8 mouse cellular contexts compared by ENCODE assay signal in the genomic region with DNA sequence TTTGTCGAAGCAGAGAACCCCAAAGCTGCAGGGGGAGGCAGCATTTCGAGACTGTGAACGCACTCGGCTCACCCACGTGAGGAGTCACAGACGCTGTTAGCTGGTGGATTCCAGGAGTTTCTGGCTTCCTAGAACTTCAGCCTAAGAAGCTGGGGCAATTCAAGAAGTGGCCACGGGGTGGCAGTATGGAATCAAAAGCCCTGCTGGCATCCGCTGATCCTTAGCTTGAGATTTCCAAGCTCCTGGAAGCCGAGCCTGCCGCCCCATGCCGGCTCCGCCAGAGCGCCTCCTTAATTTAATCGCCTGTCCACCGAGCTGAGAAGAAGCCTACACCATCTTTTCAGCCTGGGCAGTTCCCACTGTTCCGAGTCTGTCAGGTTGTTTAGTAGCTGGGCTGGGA.
DNase-seq lines count a peak whose midpoint lies in the region; ATAC-seq and TF ChIP-seq lines count a peak whose summit lies in the region.

No protein-coding gene starts in this region.

- TF ChIP-seq POLR2A in spleen, adult 2 months (IDR thresholded peaks at IDR 0.05; ENCODE audit: low read depth, low read length): no peak

- no peak overlapping the region for H3K4me3 ChIP-seq in liver, embryonic 12.5 days
- H3K4me3 ChIP-seq in embryonic facial prominence, embryonic 12.5 days: no peak overlapping the region
- 0 out of 2 replicates have a peak overlapping the region, but pooled peaks have one; percentile 4 for H3K4me3 ChIP-seq in limb, embryonic 10.5 days
- no peak overlapping the region for H3K4me3 ChIP-seq in midbrain, embryonic 16.5 days (ENCODE audit: low read depth, low read length)
- H3K4me3 ChIP-seq in spleen, adult 2 months (ENCODE audit: extremely low read depth, insufficient read depth, insufficient read length): no peak overlapping the region

- TF ChIP-seq CTCF in spleen, adult 2 months (IDR thresholded peaks at IDR 0.05; ENCODE audit: extremely low read depth, insufficient read depth, insufficient read length, insufficient replicate concordance): peak; percentile 47; the same call in 1 of the 2 replicates

- H3K27me3 ChIP-seq in liver, embryonic 12.5 days (replicated peaks): peaks cover 80% of the 10 kb centered on the region
- peaks cover 11% of the 10 kb centered on the region for H3K27me3 ChIP-seq in embryonic facial prominence, embryonic 12.5 days
- H3K27me3 ChIP-seq in limb, embryonic 10.5 days (ENCODE audit: low read depth, poor library complexity, severe bottlenecking): peaks cover 77% of the 10 kb centered on the region
- H3K27me3 ChIP-seq in midbrain, embryonic 16.5 days (ENCODE audit: control insufficient read depth, insufficient read depth, low read depth, low read length): no peaks in the 10 kb centered on the region
- H3K27me3 ChIP-seq in spleen, adult 2 months (ENCODE audit: control insufficient read depth, insufficient read depth, low read length): peaks cover 2% of the 10 kb centered on the region

- no peak overlapping the region for H3K4me2 ChIP-seq in liver, embryonic 12.5 days
- H3K4me2 ChIP-seq in embryonic facial prominence, embryonic 12.5 days (replicated peaks): no peak overlapping the region; the same call in 1 of the 2 replicates
- peak overlapping the region; percentile 35 for H3K4me2 ChIP-seq in midbrain, embryonic 16.5 days (ENCODE audit: low read length)

- ATAC-seq in liver, embryonic 12.5 days: no peak
- no peak for ATAC-seq in embryonic facial prominence, embryonic 12.5 days (ENCODE audit: insufficient number of reproducible peaks, insufficient read depth, low FRiP score, low TSS enrichment)
- ATAC-seq in midbrain, embryonic 16.5 days: peak; percentile 71; the same call in 1 of the 2 replicates

- H3K36me3 ChIP-seq in liver, embryonic 12.5 days: no peaks in the 10 kb centered on the region
- H3K36me3 ChIP-seq in embryonic facial prominence, embryonic 12.5 days: no peaks in the 10 kb centered on the region
- H3K36me3 ChIP-seq in limb, embryonic 10.5 days: no peaks in the 10 kb centered on the region
- no peaks in the 10 kb centered on the region for H3K36me3 ChIP-seq in midbrain, embryonic 16.5 days (ENCODE audit: control insufficient read depth, insufficient read depth, low read length)
- H3K36me3 ChIP-seq in spleen, adult 2 months (ENCODE audit: control insufficient read depth, insufficient read depth, low read length): no peaks in the 10 kb centered on the region

- DNase-seq in liver: peak; percentile 79
- DNase-seq in heart, adult 18-20 months: peak; percentile 89 to 96
- DNase-seq in kidney, adult 18-20 months: peak; percentile 96
- DNase-seq in limb, embryonic 10.5 days (ENCODE audit: low spot score): peak; percentile 94
- DNase-seq in spleen, adult 2 months (ENCODE audit: low read depth in 1 of 2, low spot score in 2 of 2): peak in 1 of 2 experiments; percentile 58

- no peaks in the 10 kb centered on the region for H3K9me3 ChIP-seq in liver, embryonic 12.5 days (replicated peaks)
- H3K9me3 ChIP-seq in embryonic facial prominence, embryonic 12.5 days: no peaks in the 10 kb centered on the region
- H3K9me3 ChIP-seq in limb, embryonic 10.5 days (replicated peaks): no peaks in the 10 kb centered on the region
- no peaks in the 10 kb centered on the region for H3K9me3 ChIP-seq in midbrain, embryonic 16.5 days (replicated peaks; ENCODE audit: control insufficient read depth, low read length, poor library complexity, severe bottlenecking)

- no peak overlapping the region for H3K9ac ChIP-seq in liver, embryonic 12.5 days
- peak overlapping the region; percentile 27; the same call in 1 of the 2 replicates for H3K9ac ChIP-seq in embryonic facial prominence, embryonic 12.5 days
- H3K9ac ChIP-seq in midbrain, embryonic 16.5 days (ENCODE audit: low read depth, low read length): no peak overlapping the region

- peaks cover 4% of the 10 kb centered on the region; the same call in 1 of the 2 replicates for H3K4me1 ChIP-seq in liver, embryonic 12.5 days
- peaks cover 23% of the 10 kb centered on the region for H3K4me1 ChIP-seq in embryonic facial prominence, embryonic 12.5 days
- peaks cover 34% of the 10 kb centered on the region for H3K4me1 ChIP-seq in limb, embryonic 10.5 days
- H3K4me1 ChIP-seq in midbrain, embryonic 16.5 days (ENCODE audit: control insufficient read depth, insufficient read depth, low read length): peaks cover 18% of the 10 kb centered on the region; the same call in 1 of the 2 replicates
- no peaks in the 10 kb centered on the region for H3K4me1 ChIP-seq in spleen, adult 2 months (ENCODE audit: control insufficient read depth, insufficient read depth, insufficient read length)

- H3K27ac ChIP-seq in liver, embryonic 12.5 days: no peak overlapping the region
- no peak overlapping the region for H3K27ac ChIP-seq in embryonic facial prominence, embryonic 12.5 days
- H3K27ac ChIP-seq in limb, embryonic 10.5 days: no peak overlapping the region
- no peak overlapping the region for H3K27ac ChIP-seq in midbrain, embryonic 16.5 days (ENCODE audit: low read length)
- no peak overlapping the region for H3K27ac ChIP-seq in spleen, adult 2 months (ENCODE audit: insufficient read depth, low read length)

- WGBS in liver, embryonic 12.5 days (ENCODE audit: insufficient replicate concordance): 3% methylated on average over 16 of the region's 16 CpGs
- WGBS in embryonic facial prominence, embryonic 12.5 days: 1% methylated on average over 16 of the region's 16 CpGs
- WGBS in limb, embryonic 10.5 days: 3% methylated on average over 16 of the region's 16 CpGs
- 2% methylated on average over 16 of the region's 16 CpGs for WGBS in midbrain, embryonic 16.5 days
- WGBS in spleen, adult 2 months: 4% methylated on average over 16 of the region's 16 CpGs
